ENCODE assay signal across 9 mouse cellular contexts in the genomic region with DNA sequence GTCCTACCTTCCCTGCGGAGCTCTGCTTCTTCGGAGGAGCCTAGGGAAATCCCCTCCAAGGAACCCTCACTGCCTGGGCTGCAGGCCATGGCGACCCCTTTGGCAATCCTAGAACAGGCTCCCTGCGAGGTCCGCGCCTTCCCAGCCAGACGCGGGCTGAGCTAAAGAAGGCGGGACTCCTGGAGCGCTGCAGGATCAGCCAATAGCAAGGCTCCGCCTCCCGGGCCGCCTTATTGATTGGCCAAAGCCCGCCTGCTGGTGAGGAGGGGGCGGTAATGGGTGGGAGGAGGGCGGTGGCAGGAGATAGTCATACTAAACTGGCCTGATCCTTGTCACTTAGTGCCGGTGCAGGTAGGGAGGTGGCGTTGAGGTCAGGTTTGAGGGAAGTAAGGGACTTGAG. TPM values are rescaled to one million over a fixed set of nuclear protein-coding genes. Genes with fewer than 3 reads are reported as not detected.
A peak's percentile ranks its signal among the peaks of the same experiment; 100 is the strongest.
DNase-seq lines count a peak whose midpoint lies in the region; ATAC-seq and TF ChIP-seq lines count a peak whose summit lies in the region.
"Had no signal": no experiment of that assay in that cellular context is flagged by ENCODE, and none has a peak within 500 bp of the region (broad histone marks: within the 10 kb centered on the region; RNA-seq: fewer than 3 reads in every experiment).

No protein-coding gene starts in this region.

- H3K4me2 ChIP-seq in hindbrain, postnatal 0 days (ENCODE audit: low read depth, low read length): peak overlapping the region; percentile 79

- H3K4me3 ChIP-seq in hindbrain, postnatal 0 days (ENCODE audit: low read length): peak overlapping the region; percentile 44
- peak overlapping the region; percentile 37 for H3K4me3 ChIP-seq in left cerebral cortex, adult 2 months

- H3K9me3 ChIP-seq in hindbrain, postnatal 0 days (ENCODE audit: low read length): no peaks in the 10 kb centered on the region

- H3K27me3 ChIP-seq in hindbrain, postnatal 0 days (ENCODE audit: insufficient read depth, low read length): no peaks in the 10 kb centered on the region

- peak overlapping the region; percentile 47 for H3K9ac ChIP-seq in hindbrain, postnatal 0 days (replicated peaks; ENCODE audit: low read length)

- 1% methylated on average over 18 of the region's 18 CpGs for WGBS in hindbrain, postnatal 0 days

- TF ChIP-seq CTCF in hindbrain, postnatal 0 days (IDR thresholded peaks at IDR 0.05; ENCODE audit: low read depth): peak; percentile 20; the same call in 1 of the 2 replicates
- TF ChIP-seq CTCF in left cerebral cortex, adult 2 months (IDR thresholded peaks at IDR 0.05): no peak

- peaks cover 15% of the 10 kb centered on the region; the same call in 1 of the 2 replicates for H3K4me1 ChIP-seq in hindbrain, postnatal 0 days (ENCODE audit: insufficient read depth, low read length)

- intact Hi-C loops in left cerebral cortex, adult 2 months (cut with DNase I): no loop called here

- ATAC-seq in hindbrain, postnatal 0 days: peak; percentile 80

- peak; percentile 82 for DNase-seq in adrenal gland, postnatal 10 days
- peak; percentile 65 to 74 for DNase-seq in cerebellum, postnatal 4 days (ENCODE audit: low spot score in 2 of 2)
- DNase-seq in gastrocnemius, postnatal 10 days: peak; percentile 54
- DNase-seq in hindbrain, postnatal 0 days (ENCODE audit: low spot score): peak; percentile 91
- peak; percentile 74 to 83 for DNase-seq in left cerebral cortex, adult 2 months (ENCODE audit: extremely low spot score in 1 of 2, low spot score in 2 of 2)
- DNase-seq in lung, postnatal 14 days: peak; percentile 71
- peak; percentile 82 to 83 for DNase-seq in right cerebral cortex, adult 2 months (ENCODE audit: low spot score in 2 of 2)
- DNase-seq in adipocyte (ENCODE audit: low spot score): no peak

- peaks cover 6% of the 10 kb centered on the region for H3K36me3 ChIP-seq in hindbrain, postnatal 0 days (ENCODE audit: insufficient read depth, low read length)

- no peak overlapping the region for H3K27ac ChIP-seq in hindbrain, postnatal 0 days
- H3K27ac ChIP-seq in left cerebral cortex, adult 2 months: no peak overlapping the region

RNA-seq across cellular contexts. Expression of a gene that starts 6.0 kb away (rescaled TPM):
- 10 to 100 TPM in 1 of 2 experiments, 1 to 10 TPM in 1; 8.7 to 10.3 TPM for total RNA-seq in adrenal gland, postnatal 10 days (2021)
- total RNA-seq in gastrocnemius, postnatal 10 days (2021): 1 to 10 TPM; 1.1 to 1.5 TPM
- total RNA-seq in hindbrain, postnatal 0 days (2014; rRNA removed): 49.0 and 49.9 TPM in 2 replicates
- 25.5 and 26.0 TPM in 2 replicates for polyA plus RNA-seq in hindbrain, postnatal 0 days (2015; fragmentation: Nextera tagmentation; extraction: Ambion mirVana)
- 100 to 1,000 TPM; 146 to 157 TPM for total RNA-seq in left cerebral cortex, adult 2 months (2021)

RNA-seq across cellular contexts. Expression of a gene that starts 18.8 kb away (rescaled TPM):
- not detected for total RNA-seq in adrenal gland, postnatal 10 days (2021)
- total RNA-seq in gastrocnemius, postnatal 10 days (2021): not detected
- total RNA-seq in hindbrain, postnatal 0 days (2014; rRNA removed): not detected in 2 replicates
- not detected in 2 replicates for polyA plus RNA-seq in hindbrain, postnatal 0 days (2015; fragmentation: Nextera tagmentation; extraction: Ambion mirVana)
- total RNA-seq in left cerebral cortex, adult 2 months (2021): not detected
- total RNA-seq: common myeloid progenitor, adult 5-6 weeks had no signal

RNA-seq across cellular contexts. Expression of a gene that starts 25.3 kb away (rescaled TPM):
- not detected for total RNA-seq in adrenal gland, postnatal 10 days (2021)
- total RNA-seq in gastrocnemius, postnatal 10 days (2021): not detected
- total RNA-seq in hindbrain, postnatal 0 days (2014; rRNA removed): 25.8 and 42.9 TPM in 2 replicates
- polyA plus RNA-seq in hindbrain, postnatal 0 days (2015; fragmentation: Nextera tagmentation; extraction: Ambion mirVana): 5.7 and 9.5 TPM in 2 replicates
- total RNA-seq in left cerebral cortex, adult 2 months (2021): not detected
- total RNA-seq: common myeloid progenitor, adult 5-6 weeks had no signal

RNA-seq across cellular contexts. Expression of a gene that starts 41.0 kb away (rescaled TPM):
- 10 to 100 TPM; 44.1 to 53.0 TPM for total RNA-seq in adrenal gland, postnatal 10 days (2021)
- total RNA-seq in gastrocnemius, postnatal 10 days (2021): 10 to 100 TPM; 18.0 to 20.4 TPM
- 0.05 and 0.29 TPM in 2 replicates for total RNA-seq in hindbrain, postnatal 0 days (2014; rRNA removed)
- polyA plus RNA-seq in hindbrain, postnatal 0 days (2015; fragmentation: Nextera tagmentation; extraction: Ambion mirVana): 0.19 and 0.40 TPM in 2 replicates
- total RNA-seq in left cerebral cortex, adult 2 months (2021): not detected

RNA-seq across cellular contexts. Expression of a gene that starts 54.1 kb away (rescaled TPM):
- 10 to 100 TPM; 11.8 to 16.0 TPM for total RNA-seq in adrenal gland, postnatal 10 days (2021)
- total RNA-seq in gastrocnemius, postnatal 10 days (2021): 10 to 100 TPM; 76.8 to 83.7 TPM
- 73.5 and 81.3 TPM in 2 replicates for total RNA-seq in hindbrain, postnatal 0 days (2014; rRNA removed)
- polyA plus RNA-seq in hindbrain, postnatal 0 days (2015; fragmentation: Nextera tagmentation; extraction: Ambion mirVana): 53.8 and 54.1 TPM in 2 replicates
- total RNA-seq in left cerebral cortex, adult 2 months (2021): 10 to 100 TPM; 94.6 to 98.8 TPM
- total RNA-seq: common myeloid progenitor, adult 5-6 weeks had no signal

Comparison
In these comparisons a context has a peak if more than half of its experiments do, and no peak if none do; other contexts are left out.
1. RNA of a gene that starts 25.3 kb away (total RNA-seq): 25.8 to 42.9 TPM in hindbrain, postnatal 0 days; not detected in adrenal gland, postnatal 10 days, not detected in gastrocnemius, postnatal 10 days and not detected in left cerebral cortex, adult 2 months; every median in the first group is over 10 times any median in the second.